Mouse (Mus musculus): ENCODE measurements at regions not wholly inside any gene's neighbourhood (a gene's known extent, or its start where the extent isn't known, plus 50 kb on each side); places are given as distances from the start of the nearest gene placed in this dataset.

- no peak for DNase-seq
Observed at GRCm38 (mm10) chr11:64801351-64801750, 177.5 kb upstream of the Elac2 start.

DNA sequence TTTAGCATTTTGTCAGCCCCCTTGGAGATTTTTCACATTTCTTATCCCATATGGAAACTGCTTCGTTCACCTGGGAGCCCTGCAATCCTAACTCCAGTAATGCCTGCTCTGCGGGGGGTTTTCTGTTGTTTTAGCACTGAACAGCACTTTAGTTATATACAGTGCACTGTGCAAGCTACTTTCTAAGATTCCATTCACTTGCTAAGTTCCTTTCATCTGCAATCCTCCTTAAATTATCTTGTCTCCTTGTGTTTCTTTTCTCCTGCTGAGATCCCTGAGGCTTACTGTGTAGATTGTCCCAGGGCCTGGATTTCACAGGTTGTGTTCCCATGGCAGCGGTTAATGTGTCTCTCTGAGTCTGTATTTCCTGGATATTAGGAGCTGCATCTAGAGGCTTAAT, 173.3 kb upstream of the Elac2 start:
- DNase-seq = no peak

GRCm38 (mm10) chr11:64812408-64812807, 166.4 kb upstream of the Elac2 start:
- no peak for DNase-seq

DNA sequence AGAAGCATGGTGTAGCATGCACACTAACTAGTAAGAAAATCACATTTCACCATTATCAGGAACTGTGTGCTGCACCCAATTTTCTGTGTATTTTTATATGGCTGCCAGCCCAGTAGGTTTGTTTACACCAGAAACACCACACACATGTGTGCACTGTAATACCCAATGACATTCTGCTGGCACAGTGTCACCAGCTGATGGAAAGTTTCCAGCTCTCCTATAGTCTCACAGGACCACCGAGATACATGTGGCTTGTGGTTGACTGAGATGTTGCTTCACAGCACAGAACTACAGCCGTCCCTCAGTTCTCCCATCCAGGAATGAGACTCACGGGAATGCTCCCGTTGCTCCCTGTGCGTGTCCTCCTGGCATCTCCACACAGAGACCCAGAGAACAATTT, 149.4 kb upstream of the Elac2 start:
- no peak for DNase-seq

DNA sequence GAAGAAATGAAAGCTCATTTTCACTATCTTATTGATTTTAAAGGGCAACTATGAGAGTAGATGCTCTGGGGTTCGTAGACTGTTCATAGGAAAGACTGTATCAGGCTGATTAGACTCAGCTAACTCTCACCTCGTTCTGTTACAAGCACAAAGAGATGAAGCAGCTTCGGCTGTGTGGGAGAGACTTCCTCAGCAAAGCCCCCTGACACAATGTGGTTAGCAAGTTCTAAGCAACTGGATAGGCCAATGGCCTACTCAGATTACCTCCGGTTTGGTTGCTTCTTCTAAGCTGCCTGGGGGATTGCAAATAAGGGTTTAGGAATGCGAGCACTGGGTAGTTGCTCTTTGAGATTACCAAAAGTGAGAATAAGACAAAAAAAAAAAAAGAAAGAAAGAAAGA, 146.4 kb upstream of the Elac2 start:
- no peak for DNase-seq

DNA sequence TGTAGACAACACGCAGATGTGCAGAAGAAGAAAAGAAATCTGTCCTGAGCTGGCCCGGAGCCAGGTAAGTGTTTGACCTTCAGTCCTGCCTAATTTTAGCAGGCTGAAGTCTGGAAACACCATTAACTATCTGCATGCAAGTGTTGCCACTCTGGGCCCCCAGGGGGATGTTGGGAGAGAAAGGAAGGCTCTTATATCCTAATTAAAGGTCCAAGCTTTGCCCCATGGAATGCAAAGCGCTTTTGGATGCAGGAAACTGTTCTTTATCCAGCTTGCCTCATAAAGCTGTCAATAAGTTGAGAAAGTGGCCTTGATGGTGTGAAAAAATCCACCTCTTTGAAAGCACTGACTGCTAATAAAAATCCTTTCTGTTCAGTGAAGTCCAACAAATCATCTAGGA, 145.1 kb upstream of the Elac2 start:
- no peak for DNase-seq

GRCm38 (mm10) chr11:64836771-64837170, 142.1 kb upstream of the Elac2 start:
- no peak for DNase-seq

- DNase-seq = no peak
Observed at GRCm38 (mm10) chr11:64841092-64841491, 137.7 kb upstream of the Elac2 start.

DNA sequence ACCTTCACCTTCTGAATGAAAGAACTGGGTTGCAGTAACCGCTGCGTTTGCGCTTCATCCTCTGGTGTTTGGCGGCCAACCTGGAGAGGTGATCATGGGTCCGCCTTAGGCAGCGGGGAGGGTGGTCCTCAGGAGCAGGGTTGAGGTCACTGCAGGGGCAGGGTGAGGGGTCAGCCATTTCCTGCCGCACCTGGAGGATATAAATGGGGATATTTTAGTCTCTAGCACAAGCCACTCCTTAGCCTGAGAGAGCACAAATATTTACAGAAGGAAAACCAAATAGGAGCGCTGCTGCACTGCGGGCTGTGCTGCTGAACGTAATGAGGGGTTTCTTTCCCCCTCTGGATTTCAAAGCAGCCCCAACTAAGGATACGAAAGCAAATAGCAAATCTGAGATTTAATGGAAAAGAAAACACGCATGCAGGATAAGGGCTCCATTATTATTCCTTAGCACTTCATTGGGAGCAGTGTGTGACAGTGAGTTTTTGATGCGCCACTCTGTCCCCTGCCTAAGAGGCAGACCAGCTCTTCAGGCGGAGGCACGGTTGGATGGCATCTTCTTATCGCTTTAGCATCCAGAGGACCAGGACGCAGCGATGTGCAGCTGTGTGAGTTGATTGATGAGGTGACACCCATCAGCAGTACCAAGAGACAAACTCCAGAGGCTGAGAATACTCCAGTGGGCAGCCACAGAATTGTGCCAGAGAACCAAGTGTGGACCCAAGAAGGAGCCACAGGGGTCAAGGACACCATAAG, 135.9 kb upstream of the Elac2 start:
- no peak for DNase-seq

GRCm38 (mm10) chr11:64846577-64847147, 132.2 kb upstream of the Elac2 start:
- DNase-seq = no peak

- DNase-seq = no peak
Observed at GRCm38 (mm10) chr11:64859636-64860035, 119.2 kb upstream of the Elac2 start.

- no peak for DNase-seq
Observed at GRCm38 (mm10) chr11:64880674-64881073, 98.2 kb upstream of the Elac2 start.

DNA sequence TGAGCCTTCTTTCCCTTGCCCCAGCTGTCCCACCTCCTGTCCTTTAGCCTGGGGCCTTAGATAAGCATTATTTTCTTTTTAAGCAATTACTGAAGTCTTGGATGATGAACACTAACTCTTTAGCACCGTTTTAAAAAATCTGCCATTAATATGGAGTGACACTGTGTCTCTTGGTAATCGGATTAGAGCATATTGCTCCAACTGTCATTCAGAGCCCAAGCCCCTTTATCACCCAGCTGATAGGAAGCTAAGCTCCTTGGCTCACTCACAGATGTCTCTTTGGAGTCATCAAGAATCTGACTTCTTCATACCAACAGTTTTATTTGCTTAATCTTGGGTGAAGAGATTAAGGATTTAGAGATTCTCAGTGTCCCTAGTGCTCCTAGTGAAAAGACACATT, 94.3 kb upstream of the Elac2 start:
- DNase-seq = no peak

GRCm38 (mm10) chr11:64889335-64890020, 89.4 kb upstream of the Elac2 start:
- no peak for DNase-seq

GRCm38 (mm10) chr11:64890776-64891175, 88.1 kb upstream of the Elac2 start:
- no peak for DNase-seq

GRCm38 (mm10) chr11:64895804-64896466, 82.9 kb upstream of the Elac2 start:
- no peak for DNase-seq

GRCm38 (mm10) chr11:64898758-64899586, 79.9 kb upstream of the Elac2 start:
- DNase-seq = peak; percentile 26

- DNase-seq = no peak
Observed at GRCm38 (mm10) chr11:64899587-64900278, 79.1 kb upstream of the Elac2 start.

- no peak for DNase-seq
Observed at GRCm38 (mm10) chr11:64916783-64917182, 62.1 kb upstream of the Elac2 start.

GRCm38 (mm10) chr11:64917301-64917700, 61.5 kb upstream of the Elac2 start:
- no peak for DNase-seq

DNA sequence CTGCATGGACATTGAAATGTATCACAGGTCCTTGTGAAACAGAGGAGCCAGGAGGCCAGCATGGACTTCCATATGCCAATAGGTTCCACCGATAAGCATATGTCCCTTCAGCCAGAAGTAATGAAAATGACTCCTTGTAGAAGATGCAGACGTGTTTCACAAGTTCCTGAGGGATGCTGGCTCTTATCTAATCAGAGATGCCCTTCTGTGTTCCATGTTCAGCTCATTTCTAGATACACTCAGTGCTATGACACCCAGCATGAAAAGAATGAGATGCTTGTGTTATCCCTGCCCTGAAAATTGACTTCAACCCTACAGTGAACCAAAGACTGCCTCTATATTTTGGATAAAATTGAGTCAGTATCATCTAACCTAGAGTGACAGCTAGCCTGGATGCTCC, 53.8 kb upstream of the Elac2 start:
- DNase-seq = no peak

- DNase-seq = no peak
Observed at GRCm38 (mm10) chr11:64925970-64926369, 52.9 kb upstream of the Elac2 start.
